Mouse (Mus musculus): Measurements from ENCODE around the gene Pmpca.

Gene Pmpca

DNA sequence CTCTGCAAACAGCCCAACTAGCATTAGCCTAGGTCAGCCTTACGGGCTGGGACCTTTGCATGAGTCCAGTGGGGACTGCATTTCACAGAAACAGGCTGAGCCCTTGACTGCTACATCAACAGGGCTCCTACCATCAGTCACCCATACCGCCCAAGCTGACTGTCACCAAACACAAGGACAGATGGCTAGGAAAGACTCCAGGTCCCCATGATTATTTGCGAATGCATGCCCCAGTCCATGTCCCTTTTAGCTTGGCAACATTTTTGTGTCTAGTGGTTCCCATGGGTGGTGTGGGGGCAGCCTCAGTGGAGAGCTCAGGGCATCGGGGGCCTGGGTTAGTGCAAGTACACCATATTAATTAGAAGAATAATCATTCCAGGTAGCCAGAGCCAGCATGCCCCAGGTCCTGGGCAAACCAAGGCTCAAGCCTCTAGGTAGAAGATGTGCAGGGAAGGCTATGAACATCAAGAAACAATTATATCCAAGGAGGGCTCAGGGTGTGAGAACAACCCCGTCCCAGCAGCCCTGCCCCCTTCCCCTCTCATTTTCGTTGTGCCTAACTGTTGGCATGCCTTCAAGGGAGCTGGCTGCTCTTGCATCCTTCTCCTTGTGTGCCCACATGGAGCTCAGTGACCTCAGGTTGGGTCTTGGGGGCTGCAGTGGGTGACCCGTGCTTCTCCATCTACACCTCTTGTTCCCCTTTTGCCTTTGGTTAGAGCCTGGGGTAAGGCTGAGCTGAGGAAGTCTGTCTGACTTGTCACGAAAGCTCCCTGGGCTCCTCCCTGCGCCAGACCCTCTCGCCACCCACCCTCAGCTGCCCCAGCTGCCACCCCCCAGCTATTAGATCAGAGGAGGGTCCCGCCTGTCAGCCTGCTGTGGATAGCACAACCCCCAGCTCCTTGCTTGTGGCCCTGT lies 35.8 kb upstream of the Pmpca start:
- Histone ChIP-seq H3K36me3 (ENCODE audit: insufficient read depth, low read length) (peaks cover 22% of the 10 kb centered on the region), H3K27me3 (ENCODE audit: insufficient read depth, low read length) (peaks cover 15% of the 10 kb centered on the region; the same call in 1 of the 2 replicates), H3K4me1 (replicated peaks; ENCODE audit: low read depth, low read length) (peaks cover 48% of the 10 kb centered on the region), H3K9me3 (ENCODE audit: low read length) (no peaks in the 10 kb centered on the region), H3K4me3 (replicated peaks; ENCODE audit: low read length) (peak overlapping the region; percentile 88)
- TF ChIP-seq NANOG (IDR thresholded peaks at IDR 0.05; ENCODE audit: borderline replicate concordance, low read length) (no peak), CTCF (conservative IDR thresholded peaks at IDR 0.05; ENCODE audit: low read length) (no peak), POU5F1 (IDR thresholded peaks at IDR 0.05; ENCODE audit: borderline replicate concordance, low read length) (no peak)

DNA sequence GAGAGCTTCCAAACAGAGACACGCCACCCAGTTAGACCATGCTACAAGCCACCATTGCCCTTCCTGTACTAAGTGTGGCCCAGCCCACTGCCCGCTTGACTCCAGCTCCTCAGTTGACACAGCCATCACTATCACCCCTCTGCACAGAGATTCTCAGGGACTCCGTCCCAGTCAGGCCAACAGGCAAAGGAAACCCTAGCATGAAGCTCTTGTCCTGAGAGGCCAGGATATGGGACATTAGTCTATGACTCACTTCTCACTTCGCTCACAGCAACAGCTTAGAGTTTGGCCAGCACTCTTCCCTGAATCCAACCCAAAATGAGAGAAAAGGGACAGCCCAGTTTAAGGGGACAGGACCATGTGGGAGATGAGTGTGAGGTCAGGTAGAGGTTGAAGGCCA lies 34.7 kb upstream of the Pmpca start:
- no peaks in the 10 kb centered on the region for H3K9me3 ChIP-seq (ENCODE audit: low read length)
- H3K4me3 ChIP-seq (replicated peaks; ENCODE audit: low read length) = no peak overlapping the region
- no peak for TF ChIP-seq POU5F1 (IDR thresholded peaks at IDR 0.05; ENCODE audit: borderline replicate concordance, low read length)
- TF ChIP-seq NANOG (IDR thresholded peaks at IDR 0.05; ENCODE audit: borderline replicate concordance, low read length) = no peak
- no peak for TF ChIP-seq CTCF (conservative IDR thresholded peaks at IDR 0.05; ENCODE audit: low read length)
- H3K36me3 ChIP-seq (ENCODE audit: insufficient read depth, low read length) = peaks cover 14% of the 10 kb centered on the region
- H3K27me3 ChIP-seq (ENCODE audit: insufficient read depth, low read length) = peaks cover 20% of the 10 kb centered on the region; the same call in 1 of the 2 replicates
- peaks cover 46% of the 10 kb centered on the region for H3K4me1 ChIP-seq (replicated peaks; ENCODE audit: low read depth, low read length)

DNA sequence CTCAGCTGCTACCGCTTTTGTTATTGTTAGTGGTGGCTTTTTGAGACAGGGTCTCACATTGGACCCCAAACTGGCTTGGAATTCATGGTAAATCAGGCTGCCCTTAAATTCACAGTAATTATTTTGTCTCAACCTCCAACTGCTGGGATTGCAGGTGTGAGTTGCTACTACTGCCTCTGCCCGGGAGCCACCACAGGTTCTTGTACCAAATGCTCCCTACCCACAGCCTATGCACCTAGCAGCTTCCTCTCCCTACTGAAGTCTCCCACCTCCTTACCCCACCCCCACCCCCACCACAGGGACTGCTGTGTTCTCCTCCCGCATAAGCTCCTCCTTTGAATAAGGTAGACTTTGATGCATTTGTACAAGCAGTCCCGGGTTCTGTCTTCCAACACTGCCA lies 32.9 kb upstream of the Pmpca start:
- Histone ChIP-seq H3K9me3 (ENCODE audit: low read length) (no peaks in the 10 kb centered on the region), H3K27me3 (ENCODE audit: insufficient read depth, low read length) (peaks cover 20% of the 10 kb centered on the region; the same call in 1 of the 2 replicates), H3K4me1 (replicated peaks; ENCODE audit: low read depth, low read length) (peaks cover 45% of the 10 kb centered on the region), H3K36me3 (ENCODE audit: insufficient read depth, low read length) (peaks cover 7% of the 10 kb centered on the region), H3K4me3 (replicated peaks; ENCODE audit: low read length) (no peak overlapping the region)
- no peak for TF ChIP-seq POU5F1 (IDR thresholded peaks at IDR 0.05; ENCODE audit: borderline replicate concordance, low read length)
- no peak for TF ChIP-seq NANOG (IDR thresholded peaks at IDR 0.05; ENCODE audit: borderline replicate concordance, low read length)
- TF ChIP-seq CTCF (conservative IDR thresholded peaks at IDR 0.05; ENCODE audit: low read length) = no peak

DNA sequence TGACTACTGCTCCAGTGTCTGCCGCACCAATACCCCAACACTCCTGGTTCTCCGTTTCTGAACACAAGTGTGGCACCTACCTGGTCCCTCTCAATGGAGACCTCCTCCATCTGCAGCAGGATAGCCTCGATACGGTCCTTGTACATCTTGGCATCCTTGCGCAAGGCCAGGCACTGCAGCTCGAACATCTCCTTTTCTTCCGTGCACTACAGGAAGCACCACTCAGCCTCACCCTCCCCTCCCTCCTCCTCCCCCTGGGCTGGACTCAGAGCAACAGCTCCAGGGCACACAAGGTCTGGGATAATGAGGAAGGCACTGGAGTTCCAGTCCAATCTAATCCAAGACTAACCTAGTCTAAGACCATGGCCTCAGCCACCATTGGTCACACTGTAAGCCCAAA lies 32.5 kb upstream of the Pmpca start:
- TF ChIP-seq CTCF (conservative IDR thresholded peaks at IDR 0.05; ENCODE audit: low read length) (no peak), POU5F1 (IDR thresholded peaks at IDR 0.05; ENCODE audit: borderline replicate concordance, low read length) (no peak), NANOG (IDR thresholded peaks at IDR 0.05; ENCODE audit: borderline replicate concordance, low read length) (no peak)
- peaks cover 20% of the 10 kb centered on the region; the same call in 1 of the 2 replicates for H3K27me3 ChIP-seq (ENCODE audit: insufficient read depth, low read length)
- peaks cover 11% of the 10 kb centered on the region for H3K36me3 ChIP-seq (ENCODE audit: insufficient read depth, low read length)
- H3K9me3 ChIP-seq (ENCODE audit: low read length) = no peaks in the 10 kb centered on the region
- H3K4me3 ChIP-seq (replicated peaks; ENCODE audit: low read length) = peak overlapping the region; percentile 53
- peaks cover 43% of the 10 kb centered on the region for H3K4me1 ChIP-seq (replicated peaks; ENCODE audit: low read depth, low read length)

DNA sequence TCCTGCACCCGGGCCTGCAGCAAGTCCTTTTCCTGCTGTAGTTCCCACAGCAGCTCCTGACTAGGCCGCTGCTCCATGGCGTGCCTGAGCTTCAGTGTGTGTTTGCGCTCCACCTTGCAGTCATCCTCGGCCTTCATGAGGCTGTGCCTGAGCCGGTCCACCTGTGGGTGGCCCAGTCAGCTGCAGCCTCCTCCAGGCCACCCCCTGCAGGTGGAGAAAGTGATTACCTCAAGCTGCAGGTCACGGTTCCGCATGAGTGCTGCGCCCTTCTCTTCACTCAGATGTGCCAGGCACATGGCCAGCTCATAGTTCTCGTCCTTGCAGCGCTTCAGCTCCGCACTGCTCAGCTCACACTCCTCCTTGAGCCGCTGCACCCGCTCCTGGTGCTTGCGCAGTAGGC lies 31.7 kb upstream of the Pmpca start:
- H3K27me3 ChIP-seq (ENCODE audit: insufficient read depth, low read length) = peaks cover 19% of the 10 kb centered on the region; the same call in 1 of the 2 replicates
- H3K4me3 ChIP-seq (replicated peaks; ENCODE audit: low read length) = peak overlapping the region; percentile 53
- TF ChIP-seq NANOG (IDR thresholded peaks at IDR 0.05; ENCODE audit: borderline replicate concordance, low read length) (no peak), CTCF (conservative IDR thresholded peaks at IDR 0.05; ENCODE audit: low read length) (peak; percentile 5; the same call in 1 of the 2 replicates)
- peaks cover 42% of the 10 kb centered on the region for H3K4me1 ChIP-seq (replicated peaks; ENCODE audit: low read depth, low read length)
- H3K9me3 ChIP-seq (ENCODE audit: low read length) = no peaks in the 10 kb centered on the region
- peaks cover 15% of the 10 kb centered on the region for H3K36me3 ChIP-seq (ENCODE audit: insufficient read depth, low read length)

DNA sequence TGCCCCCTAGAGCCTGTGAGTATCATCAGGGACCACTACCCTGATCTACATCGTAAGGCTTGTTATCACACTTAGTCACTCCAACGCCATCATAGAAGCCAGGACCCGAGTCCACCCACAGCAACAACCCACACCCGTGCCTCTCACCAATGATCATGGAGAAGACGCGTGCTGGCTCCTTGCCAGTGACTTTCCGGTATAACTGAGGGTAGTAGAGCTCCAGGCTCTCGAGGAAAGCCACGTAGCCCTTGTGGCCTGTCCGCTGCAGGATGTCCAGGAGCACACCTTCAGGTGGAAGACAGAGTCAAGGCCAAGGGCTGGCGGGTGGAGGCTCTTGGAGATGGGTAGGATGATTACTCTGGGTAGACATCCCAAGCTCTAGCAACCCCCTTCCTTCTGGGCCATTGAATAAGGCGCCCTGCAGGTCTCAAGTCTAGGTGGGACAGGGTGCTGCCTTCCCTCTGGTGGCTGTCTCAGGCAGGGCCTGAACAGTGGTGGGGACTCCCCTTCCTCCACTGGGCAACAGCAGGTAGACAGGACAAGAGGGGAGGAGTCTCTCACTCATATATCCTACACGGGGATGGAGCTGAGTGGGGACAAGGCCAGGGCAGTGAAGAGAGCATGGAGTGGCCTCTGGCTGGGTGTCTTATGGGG lies 30.3 kb upstream of the Pmpca start:
- no peaks in the 10 kb centered on the region for H3K9me3 ChIP-seq (ENCODE audit: low read length)
- H3K4me3 ChIP-seq (replicated peaks; ENCODE audit: low read length) = no peak overlapping the region
- TF ChIP-seq NANOG (IDR thresholded peaks at IDR 0.05; ENCODE audit: borderline replicate concordance, low read length) = no peak
- no peak for TF ChIP-seq POU5F1 (IDR thresholded peaks at IDR 0.05; ENCODE audit: borderline replicate concordance, low read length)
- TF ChIP-seq CTCF (conservative IDR thresholded peaks at IDR 0.05; ENCODE audit: low read length) = no peak
- peaks cover 34% of the 10 kb centered on the region for H3K4me1 ChIP-seq (replicated peaks; ENCODE audit: low read depth, low read length)
- H3K36me3 ChIP-seq (ENCODE audit: insufficient read depth, low read length) = peaks cover 28% of the 10 kb centered on the region
- peaks cover 12% of the 10 kb centered on the region; the same call in 1 of the 2 replicates for H3K27me3 ChIP-seq (ENCODE audit: insufficient read depth, low read length)

DNA sequence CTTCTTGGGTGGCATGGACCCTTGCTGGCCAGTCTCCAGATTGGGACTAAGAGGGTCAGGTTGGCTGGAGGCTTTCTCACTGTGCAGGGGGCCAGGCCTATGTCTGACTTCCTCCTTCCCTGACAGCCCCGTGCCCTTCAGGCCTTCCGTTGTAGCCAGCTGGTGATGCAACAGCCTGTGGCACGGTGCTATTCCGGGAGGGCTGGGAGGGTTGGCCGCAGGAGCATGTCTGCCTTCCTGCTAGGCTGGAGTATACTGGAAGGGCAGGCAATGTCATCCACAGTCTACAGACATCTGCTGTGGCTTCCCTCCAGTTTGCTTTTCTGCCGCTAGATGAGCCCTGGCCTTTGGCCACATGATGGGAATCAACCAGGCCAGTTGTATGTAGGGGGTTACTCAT lies 29.2 kb upstream of the Pmpca start:
- peaks cover 35% of the 10 kb centered on the region for H3K4me1 ChIP-seq (replicated peaks; ENCODE audit: low read depth, low read length)
- TF ChIP-seq POU5F1 (IDR thresholded peaks at IDR 0.05; ENCODE audit: borderline replicate concordance, low read length) (no peak), NANOG (IDR thresholded peaks at IDR 0.05; ENCODE audit: borderline replicate concordance, low read length) (no peak), CTCF (conservative IDR thresholded peaks at IDR 0.05; ENCODE audit: low read length) (no peak)
- H3K27me3 ChIP-seq (ENCODE audit: insufficient read depth, low read length) = peaks cover 12% of the 10 kb centered on the region; the same call in 1 of the 2 replicates
- no peak overlapping the region for H3K4me3 ChIP-seq (replicated peaks; ENCODE audit: low read length)
- H3K36me3 ChIP-seq (ENCODE audit: insufficient read depth, low read length) = peaks cover 38% of the 10 kb centered on the region
- no peaks in the 10 kb centered on the region for H3K9me3 ChIP-seq (ENCODE audit: low read length)

DNA sequence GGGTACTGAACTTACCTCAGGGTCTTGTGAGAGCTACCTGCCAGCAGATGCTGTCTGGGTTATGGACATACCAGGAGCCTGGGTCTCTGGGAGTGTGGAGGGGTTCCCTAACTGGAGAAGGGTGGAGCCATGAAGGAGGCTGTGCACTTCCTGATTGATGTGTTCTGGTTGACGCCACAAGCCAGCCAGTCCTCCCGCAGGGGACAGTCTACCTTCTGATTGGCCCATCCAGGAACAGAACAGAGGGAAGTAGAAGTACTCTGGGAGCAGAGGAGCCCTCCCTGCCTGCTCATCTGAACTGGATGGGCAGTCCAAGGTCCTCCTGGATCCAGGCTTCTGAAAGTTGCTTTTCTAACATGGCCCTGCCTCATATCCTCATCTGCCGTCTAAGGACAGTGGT lies 28.4 kb upstream of the Pmpca start, which contains the start of gene Card9:
Gene Card9 (minus strand): TSS at position 147 of the 400 bp plus-strand sequence.
- Histone ChIP-seq H3K4me1 (replicated peaks; ENCODE audit: low read depth, low read length) (peaks cover 39% of the 10 kb centered on the region), H3K4me3 (replicated peaks; ENCODE audit: low read length) (no peak within 1 kb of the TSS), H3K27me3 (ENCODE audit: insufficient read depth, low read length) (peaks cover 12% of the 10 kb centered on the region; the same call in 1 of the 2 replicates), H3K9me3 (ENCODE audit: low read length) (no peaks in the 10 kb centered on the region), H3K36me3 (ENCODE audit: insufficient read depth, low read length) (peaks cover 46% of the 10 kb centered on the region)
- TF ChIP-seq POU5F1 (IDR thresholded peaks at IDR 0.05; ENCODE audit: borderline replicate concordance, low read length) = no peak
